Mouse (Mus musculus) embryonic facial prominence, embryonic 11.5 days (tissue): ENCODE results near the gene Eif2s1. TPM values are rescaled to one million over a fixed set of nuclear protein-coding genes. Genes with fewer than 3 reads are reported as not detected.

Source experiments
- ATAC-seq: fragments of 200-750 bp; cut with Nextera tagmentation; replicated peaks from 2 replicates; pipeline ENCODE4 v1.8.0; 2017; ENCODE audit warnings: low read depth; ENCODE audit not compliant: insufficient number of reproducible peaks, low FRiP score, low TSS enrichment
- DNase-seq: peaks from one replicate; pipeline ENCODE4 v3.0.0-alpha.2; 2015; ENCODE audit warnings: low spot score
- H3K27ac ChIP-seq: fragments of 300-500 bp; sonication (generic); replicated peaks from 2 replicates; pipeline ENCODE4 v1.5.1; 2014; ENCODE audit warnings: mild to moderate bottlenecking, low read depth, low read length, control low read depth
- H3K27me3 ChIP-seq: fragments of 300-500 bp; sonication (generic); 2 replicates; pipeline ENCODE4 v1.6.1; 2014; ENCODE audit warnings: mild to moderate bottlenecking, low read length, moderate library complexity, mixed read lengths; ENCODE audit not compliant: control insufficient read depth, insufficient read depth
- H3K36me3 ChIP-seq: fragments of 300-500 bp; sonication (generic); replicated peaks from 2 replicates; pipeline ENCODE4 v1.6.1; 2014; ENCODE audit warnings: low read depth, mild to moderate bottlenecking, low read length, moderate library complexity, mixed read lengths; ENCODE audit not compliant: control insufficient read depth, insufficient read depth
- H3K4me1 ChIP-seq: fragments of 300-500 bp; sonication (generic); 2 replicates; pipeline ENCODE4 v1.6.1; 2014; ENCODE audit warnings: low read length, mixed read lengths; ENCODE audit not compliant: control insufficient read depth, insufficient read depth
- H3K4me2 ChIP-seq: fragments of 300-500 bp; sonication (generic); 2 replicates; pipeline ENCODE4 v1.6.1; 2014; ENCODE audit warnings: low read depth, mild to moderate bottlenecking, control low read depth, low read length, moderate library complexity
- H3K4me3 ChIP-seq: fragments of 300-500 bp; sonication (generic); 2 replicates; pipeline ENCODE4 v1.5.1; 2014; ENCODE audit warnings: low read depth, low read length, control low read depth
- H3K9ac ChIP-seq: fragments of 300-500 bp; sonication (generic); replicated peaks from 2 replicates; pipeline ENCODE4 v1.6.1; 2014; ENCODE audit warnings: mild to moderate bottlenecking, control low read depth, low read length
- H3K9me3 ChIP-seq: fragments of 300-500 bp; sonication (generic); replicated peaks from 2 replicates; pipeline ENCODE4 v1.6.1; 2016; ENCODE audit warnings: mild to moderate bottlenecking, low read length, inconsistent platforms, mixed read lengths; ENCODE audit not compliant: control insufficient read depth
- WGBS: fragments of 180-500 bp; shearing (Covaris S2); extraction: QIAGEN DNeasy Blood & Tissue Kit; methylation state at CpG from one replicate; pipeline ENCODE4 v1.1.7; 2014; 5-methylcytosine and 5-hydroxymethylcytosine counted together
- polyA plus RNA-seq: library from polyadenylated mRNA; unstranded; fragments of >200 nt; fragmentation: Nextera tagmentation; extraction: Ambion mirVana; gene quantifications from 2 replicates; pipeline ENCODE4 v1.2.1, GENCODE M21; 2014

The Eif2s1 gene
- polyA plus RNA-seq = 289 and 292 TPM in 2 replicates

- H3K9ac ChIP-seq = peak within 1 kb of the TSS; percentile 85
- WGBS = under 1% methylated on average over 55 of the region's 55 CpGs
These were observed at the start of gene Eif2s1, which contains the start of gene Atp6v1d for GRCm38 (mm10) chr12:78861496-78862253. Gene Eif2s1, plus strand, starts transcription at chr12:78861819. Gene Atp6v1d, minus strand, starts transcription at chr12:78861638.

GRCm38 (mm10) chr12:78814437-78814836, 47.2 kb upstream of the Eif2s1 start:
- Histone ChIP-seq H3K4me1 (no peaks in the 10 kb centered on the region), H3K27me3 (no peaks in the 10 kb centered on the region), H3K9ac (no peak overlapping the region), H3K4me2 (no peak overlapping the region), H3K9me3 (no peaks in the 10 kb centered on the region), H3K4me3 (no peak overlapping the region), H3K27ac (no peak overlapping the region), H3K36me3 (no peaks in the 10 kb centered on the region)
- DNase-seq = peak; percentile 1
- ATAC-seq = peak; percentile 3; the same call in 1 of the 2 replicates

More at GRCm38 (mm10) chr12:78861496-78862253, at the start of gene Eif2s1, which contains the start of gene Atp6v1d:
- H3K4me3 ChIP-seq = peak within 1 kb of the TSS; percentile 87
- no peaks in the 10 kb centered on the region for H3K9me3 ChIP-seq
- H3K36me3 ChIP-seq = no peaks in the 10 kb centered on the region
- no peaks in the 10 kb centered on the region for H3K4me1 ChIP-seq
- DNase-seq (peak; percentile 99), ATAC-seq (peak; percentile 100)
- H3K27me3 ChIP-seq = no peaks in the 10 kb centered on the region
- peak within 1 kb of the TSS; percentile 49 for H3K27ac ChIP-seq
- H3K4me2 ChIP-seq = peak within 1 kb of the TSS; percentile 81

- Histone ChIP-seq H3K9ac (no peak overlapping the region), H3K4me2 (no peak overlapping the region), H3K27ac (no peak overlapping the region), H3K36me3 (no peaks in the 10 kb centered on the region; the same call in 1 of the 2 replicates), H3K4me1 (no peaks in the 10 kb centered on the region), H3K9me3 (no peaks in the 10 kb centered on the region), H3K27me3 (no peaks in the 10 kb centered on the region), H3K4me3 (no peak overlapping the region)
- ATAC-seq (no peak), DNase-seq (no peak)
- 93% methylated on average over 2 of the region's 2 CpGs for whole genome bisulfite sequencing
These were observed 27.1 kb upstream of the Eif2s1 start for GRCm38 (mm10) chr12:78834496-78834895.

- DNase-seq = no peak
- H3K4me2 ChIP-seq = no peak overlapping the region
- no peak overlapping the region for H3K9ac ChIP-seq
These were observed 21.7 kb upstream of the Eif2s1 start for GRCm38 (mm10) chr12:78839906-78840305.

GRCm38 (mm10) chr12:78842429-78842828, 19.2 kb upstream of the Eif2s1 start:
- Histone ChIP-seq H3K36me3 (no peaks in the 10 kb centered on the region; the same call in 1 of the 2 replicates), H3K27ac (no peak overlapping the region), H3K27me3 (no peaks in the 10 kb centered on the region), H3K9me3 (no peaks in the 10 kb centered on the region), H3K4me3 (no peak overlapping the region), H3K4me1 (no peaks in the 10 kb centered on the region), H3K4me2 (no peak overlapping the region), H3K9ac (no peak overlapping the region)
- no peak for DNase-seq
- WGBS = 94% methylated on average over 1 of the region's 1 CpGs
- no peak for ATAC-seq

More at GRCm38 (mm10) chr12:78839906-78840305, 21.7 kb upstream of the Eif2s1 start:
- no peak for ATAC-seq
- H3K36me3 ChIP-seq = no peaks in the 10 kb centered on the region; the same call in 1 of the 2 replicates
- no peak overlapping the region for H3K27ac ChIP-seq
- 88% methylated on average over 4 of the region's 4 CpGs for WGBS
- H3K9me3 ChIP-seq = no peaks in the 10 kb centered on the region
- no peaks in the 10 kb centered on the region for H3K4me1 ChIP-seq
- no peak overlapping the region for H3K4me3 ChIP-seq
- no peaks in the 10 kb centered on the region for H3K27me3 ChIP-seq

GRCm38 (mm10) chr12:78848246-78848645, 13.4 kb upstream of the Eif2s1 start:
- 82% methylated on average over 4 of the region's 4 CpGs for WGBS

GRCm38 (mm10) chr12:78860921-78861495, 611 bp upstream of the Eif2s1 start:
- Histone ChIP-seq H3K36me3 (no peaks in the 10 kb centered on the region), H3K9ac (peak overlapping the region; percentile 79), H3K9me3 (no peaks in the 10 kb centered on the region), H3K27ac (0 out of 2 replicates have a peak overlapping the region, but pooled peaks have one; percentile 41), H3K4me3 (peak overlapping the region; percentile 87), H3K4me1 (no peaks in the 10 kb centered on the region), H3K27me3 (no peaks in the 10 kb centered on the region), H3K4me2 (peak overlapping the region; percentile 81)
- ATAC-seq = no peak
- no peak for DNase-seq
- whole genome bisulfite sequencing = under 1% methylated on average over 30 of the region's 30 CpGs

More at GRCm38 (mm10) chr12:78848246-78848645, 13.4 kb upstream of the Eif2s1 start:
- H3K4me2 ChIP-seq = no peak overlapping the region
- H3K9ac ChIP-seq = no peak overlapping the region
- H3K27ac ChIP-seq = no peak overlapping the region
- no peaks in the 10 kb centered on the region; the same call in 1 of the 2 replicates for H3K36me3 ChIP-seq
- H3K27me3 ChIP-seq = no peaks in the 10 kb centered on the region
- no peaks in the 10 kb centered on the region for H3K9me3 ChIP-seq
- ATAC-seq (no peak), DNase-seq (no peak)
- no peak overlapping the region for H3K4me3 ChIP-seq
- no peaks in the 10 kb centered on the region for H3K4me1 ChIP-seq

GRCm38 (mm10) chr12:78862254-78862730, 673 bp downstream of the Eif2s1 start:
- no peaks in the 10 kb centered on the region for H3K36me3 ChIP-seq
- H3K27ac ChIP-seq = peak overlapping the region; percentile 49
- no peaks in the 10 kb centered on the region for H3K4me1 ChIP-seq
- DNase-seq = no peak
- ATAC-seq = no peak
- H3K27me3 ChIP-seq = no peaks in the 10 kb centered on the region
- peak overlapping the region; percentile 85 for H3K9ac ChIP-seq
- WGBS = under 1% methylated on average over 22 of the region's 22 CpGs
- H3K9me3 ChIP-seq = no peaks in the 10 kb centered on the region
- peak overlapping the region; percentile 87 for H3K4me3 ChIP-seq
- peak overlapping the region; percentile 52 for H3K4me2 ChIP-seq
